Mouse (Mus musculus): Measurements from ENCODE around the gene Ccr6. TPM values are rescaled to one million over a fixed set of nuclear protein-coding genes. Genes with fewer than 3 reads are reported as not detected.

The Ccr6 gene
- polyA plus RNA-seq, 1 experiment from 2014 or later: not detected

DNA sequence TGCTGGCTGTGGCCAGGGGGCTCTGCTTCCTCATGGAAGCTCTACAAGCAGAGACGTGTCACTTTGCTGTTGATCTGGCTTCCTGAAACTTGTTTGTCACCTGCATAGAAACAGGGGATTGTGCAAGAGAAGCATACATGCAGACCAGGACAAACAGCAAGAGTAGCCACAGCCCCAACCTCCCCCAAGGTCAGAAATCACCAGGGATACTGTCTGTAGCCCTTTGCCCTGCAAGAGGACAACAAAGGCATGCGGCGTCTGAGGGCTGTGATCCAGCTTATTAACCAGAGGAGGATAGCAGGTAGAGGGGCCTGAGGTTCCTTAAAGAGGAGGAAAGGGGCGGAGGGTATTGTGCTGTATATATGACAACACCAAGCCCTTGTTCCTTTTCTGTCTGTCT is 40.2 kb downstream of the Ccr6 start:
- Histone ChIP-seq H3K9me3 (replicated peaks) (no peaks in the 10 kb centered on the region), H3K36me3 (no peaks in the 10 kb centered on the region), H3K4me3 (no peak overlapping the region), H3K27ac (no peak overlapping the region), H3K4me1 (peaks cover 8% of the 10 kb centered on the region), H3K27me3 (ENCODE audit: low read depth, poor library complexity, severe bottlenecking) (peaks cover 19% of the 10 kb centered on the region)
- DNase-seq (ENCODE audit: low spot score): no peak
- WGBS: 75% methylated on average over 4 of the region's 4 CpGs

- WGBS: 81% methylated on average over 7 of the region's 7 CpGs
- Histone ChIP-seq H3K27me3 (ENCODE audit: low read depth, poor library complexity, severe bottlenecking) (peaks cover 19% of the 10 kb centered on the region), H3K27ac (no peak overlapping the region), H3K36me3 (no peaks in the 10 kb centered on the region), H3K4me1 (peaks cover 2% of the 10 kb centered on the region), H3K4me3 (no peak overlapping the region), H3K9me3 (replicated peaks) (no peaks in the 10 kb centered on the region)
- DNase-seq (ENCODE audit: low spot score): no peak
Observed at GRCm38 (mm10) chr17:8276680-8277079, 40.8 kb downstream of the Ccr6 start.

GRCm38 (mm10) chr17:8277266-8277665 is 41.4 kb downstream of the Ccr6 start:
- Histone ChIP-seq H3K9me3 (replicated peaks) (no peaks in the 10 kb centered on the region), H3K36me3 (no peaks in the 10 kb centered on the region), H3K4me3 (no peak overlapping the region), H3K27ac (no peak overlapping the region), H3K4me1 (no peaks in the 10 kb centered on the region), H3K27me3 (ENCODE audit: low read depth, poor library complexity, severe bottlenecking) (peaks cover 16% of the 10 kb centered on the region)
- no peak for DNase-seq (ENCODE audit: low spot score)
- 94% methylated on average over 3 of the region's 3 CpGs for WGBS

- 70% methylated on average over 3 of the region's 3 CpGs for WGBS
- H3K4me3 ChIP-seq: no peak overlapping the region
Observed at GRCm38 (mm10) chr17:8278356-8278755, 42.5 kb downstream of the Ccr6 start.

DNA sequence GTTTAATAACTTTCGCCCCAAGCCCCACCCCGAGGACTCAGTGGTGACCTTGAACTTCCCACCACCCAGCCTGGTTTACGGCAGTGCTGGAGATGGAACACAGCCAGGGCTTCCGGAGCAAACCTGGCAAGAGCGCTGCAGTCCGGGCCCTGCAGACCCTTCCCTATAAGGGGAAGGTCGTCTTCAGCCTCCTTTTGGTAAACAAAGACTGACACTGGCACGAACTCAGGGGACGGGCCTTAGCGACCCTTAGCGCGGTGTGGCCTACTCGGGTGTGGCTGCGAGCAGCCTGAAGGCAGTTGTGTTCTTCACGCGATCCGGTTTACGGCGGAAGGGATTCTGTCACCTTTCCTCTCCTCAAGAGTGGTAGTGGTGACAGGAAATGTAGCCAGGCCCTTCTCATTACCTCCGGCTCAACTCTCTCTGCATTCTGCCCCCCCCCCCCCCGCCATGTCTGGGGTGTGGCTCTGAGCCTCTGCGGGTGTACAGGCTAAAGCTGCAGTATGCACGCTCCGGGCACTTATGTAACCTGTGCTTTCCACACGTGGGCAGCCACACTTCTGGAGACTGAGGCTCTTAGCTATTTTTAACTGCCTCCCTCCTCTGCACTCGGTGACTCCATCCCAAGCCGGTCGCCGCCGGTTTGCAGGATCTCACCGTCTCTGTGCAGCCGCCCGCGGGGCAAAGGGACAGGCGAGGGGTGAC is 47.1 kb downstream of the Ccr6 start, which contains the start of gene Mpc1:
Gene Mpc1, plus strand, starts transcription at position 84 of the 705 bp plus-strand sequence.
- H3K36me3 ChIP-seq: no peaks in the 10 kb centered on the region
- no peak for DNase-seq (ENCODE audit: low spot score)
- H3K27me3 ChIP-seq (ENCODE audit: low read depth, poor library complexity, severe bottlenecking): peaks cover 21% of the 10 kb centered on the region
- peak within 1 kb of the TSS; percentile 95 for H3K27ac ChIP-seq
- peak within 1 kb of the TSS; percentile 90 for H3K4me3 ChIP-seq
- H3K9me3 ChIP-seq (replicated peaks): no peaks in the 10 kb centered on the region
- 2% methylated on average over 34 of the region's 35 CpGs for WGBS
- H3K4me1 ChIP-seq: peaks cover 22% of the 10 kb centered on the region

More at GRCm38 (mm10) chr17:8278356-8278755, 42.5 kb downstream of the Ccr6 start:
- peaks cover 9% of the 10 kb centered on the region for H3K4me1 ChIP-seq
- no peaks in the 10 kb centered on the region for H3K36me3 ChIP-seq
- no peak overlapping the region for H3K27ac ChIP-seq
- DNase-seq (ENCODE audit: low spot score): no peak
- peaks cover 8% of the 10 kb centered on the region; the same call in 1 of the 2 replicates for H3K27me3 ChIP-seq (ENCODE audit: low read depth, poor library complexity, severe bottlenecking)
- H3K9me3 ChIP-seq (replicated peaks): no peaks in the 10 kb centered on the region

GRCm38 (mm10) chr17:8283526-8284253 is 47.8 kb downstream of the Ccr6 start:
- Histone ChIP-seq H3K4me3 (peak overlapping the region; percentile 90), H3K27me3 (ENCODE audit: low read depth, poor library complexity, severe bottlenecking) (peaks cover 21% of the 10 kb centered on the region), H3K27ac (peak overlapping the region; percentile 95), H3K9me3 (replicated peaks) (no peaks in the 10 kb centered on the region), H3K4me1 (peaks cover 22% of the 10 kb centered on the region), H3K36me3 (no peaks in the 10 kb centered on the region)
- WGBS: under 1% methylated on average over 77 of the region's 77 CpGs
- peak; percentile 95 for DNase-seq (ENCODE audit: low spot score)

- Histone ChIP-seq H3K4me3 (peak overlapping the region; percentile 90), H3K4me1 (peaks cover 22% of the 10 kb centered on the region), H3K9me3 (replicated peaks) (no peaks in the 10 kb centered on the region), H3K27me3 (ENCODE audit: low read depth, poor library complexity, severe bottlenecking) (peaks cover 21% of the 10 kb centered on the region), H3K27ac (peak overlapping the region; percentile 95; the same call in 1 of the 2 replicates), H3K36me3 (no peaks in the 10 kb centered on the region)
- under 1% methylated on average over 32 of the region's 32 CpGs for WGBS
- DNase-seq (ENCODE audit: low spot score): no peak
Observed at GRCm38 (mm10) chr17:8284254-8284661, 48.4 kb downstream of the Ccr6 start.

DNA sequence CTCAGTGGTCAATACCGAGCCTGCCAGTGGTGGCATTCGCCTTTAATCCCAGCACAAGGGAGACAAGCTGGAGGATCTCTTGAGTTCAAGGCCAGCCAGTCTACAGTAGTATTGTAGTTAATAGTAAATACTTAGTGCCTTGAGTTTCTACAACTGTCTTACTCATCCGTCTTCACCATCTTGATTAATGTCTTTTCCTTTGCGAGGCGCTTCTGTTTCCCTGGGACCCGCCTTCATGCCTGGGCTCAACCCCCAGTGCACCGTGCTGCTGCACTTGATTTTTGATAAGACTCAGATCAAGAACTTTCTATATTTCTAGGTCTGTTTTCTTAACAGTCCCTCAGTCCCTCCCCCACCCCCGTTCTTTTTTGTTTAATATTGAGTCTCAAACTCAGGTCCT is 49.2 kb downstream of the Ccr6 start:
- Histone ChIP-seq H3K27me3 (ENCODE audit: low read depth, poor library complexity, severe bottlenecking) (peaks cover 21% of the 10 kb centered on the region), H3K9me3 (replicated peaks) (no peaks in the 10 kb centered on the region), H3K36me3 (no peaks in the 10 kb centered on the region), H3K4me3 (peak overlapping the region; percentile 90; the same call in 1 of the 2 replicates), H3K27ac (no peak overlapping the region), H3K4me1 (peaks cover 22% of the 10 kb centered on the region)
- 30% methylated on average over 8 of the region's 8 CpGs for WGBS
- no peak for DNase-seq (ENCODE audit: low spot score)

DNA sequence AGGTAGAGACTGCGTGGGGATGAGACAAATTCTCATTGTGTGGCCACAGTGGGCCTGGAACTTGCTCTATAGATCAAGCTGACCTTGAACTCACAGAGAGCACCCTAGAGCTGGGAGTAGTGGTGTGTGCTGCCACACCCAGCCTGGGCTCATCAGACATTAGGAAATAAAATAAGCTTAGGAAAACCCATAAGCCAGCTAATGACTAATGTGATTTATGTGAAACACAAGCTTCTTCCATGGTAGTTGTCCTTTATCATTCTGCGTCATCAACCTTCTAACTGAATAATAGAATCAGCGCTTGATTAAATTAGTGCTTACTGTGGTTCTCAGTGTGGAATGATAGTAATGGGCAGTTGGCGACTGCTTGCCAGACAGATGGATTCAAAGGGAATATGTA is 51.1 kb downstream of the Ccr6 start:
- no peak for DNase-seq (ENCODE audit: low spot score)
- Histone ChIP-seq H3K4me1 (peaks cover 22% of the 10 kb centered on the region), H3K9me3 (replicated peaks) (no peaks in the 10 kb centered on the region), H3K36me3 (no peaks in the 10 kb centered on the region), H3K27ac (no peak overlapping the region), H3K4me3 (no peak overlapping the region), H3K27me3 (ENCODE audit: low read depth, poor library complexity, severe bottlenecking) (peaks cover 21% of the 10 kb centered on the region)
- 87% methylated on average over 4 of the region's 4 CpGs for WGBS

DNA sequence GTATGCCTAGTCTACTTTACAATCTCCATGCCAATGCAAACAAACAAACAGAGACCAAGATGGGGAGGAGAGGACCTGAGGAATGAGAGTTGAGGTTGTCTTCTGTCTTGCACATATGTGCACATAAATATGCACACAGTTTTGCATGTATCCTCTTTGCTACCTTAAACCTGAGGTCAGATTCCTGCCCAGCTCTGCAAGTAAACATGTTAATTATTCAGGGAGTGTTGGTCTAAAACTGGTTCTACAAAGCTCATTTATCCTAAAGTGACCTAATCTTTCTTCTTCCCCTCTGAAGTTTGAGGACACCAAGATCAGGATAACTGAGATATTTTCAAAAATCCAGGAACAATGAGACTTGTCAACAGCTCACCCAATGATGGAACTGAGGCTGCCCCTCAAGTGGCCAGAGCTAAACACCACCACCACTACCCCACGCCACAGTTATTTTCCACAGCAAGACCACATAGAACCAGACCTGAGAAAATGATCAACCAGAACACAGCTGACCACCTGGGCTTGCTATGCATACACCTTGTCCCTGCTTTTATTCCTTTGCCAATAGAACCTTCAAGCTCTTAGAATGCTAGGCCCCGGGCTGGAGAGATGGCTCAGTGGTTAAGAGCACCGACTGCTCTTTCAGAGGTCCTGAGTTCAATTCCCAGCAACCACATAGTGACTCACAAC is 54.3 kb downstream of the Ccr6 start:
- Histone ChIP-seq H3K27ac (no peak overlapping the region), H3K36me3 (no peaks in the 10 kb centered on the region), H3K9me3 (replicated peaks) (no peaks in the 10 kb centered on the region), H3K4me1 (0 out of 2 replicates have a peak, but pooled peaks cover under 1% of the 10 kb centered on the region), H3K27me3 (ENCODE audit: low read depth, poor library complexity, severe bottlenecking) (peaks cover 10% of the 10 kb centered on the region), H3K4me3 (no peak overlapping the region)
- DNase-seq (ENCODE audit: low spot score): no peak
- 91% methylated on average over 3 of the region's 3 CpGs for WGBS

- Histone ChIP-seq H3K27ac (no peak overlapping the region), H3K27me3 (ENCODE audit: low read depth, poor library complexity, severe bottlenecking) (peaks cover 4% of the 10 kb centered on the region), H3K9me3 (replicated peaks) (no peaks in the 10 kb centered on the region), H3K36me3 (no peaks in the 10 kb centered on the region), H3K4me3 (no peak overlapping the region), H3K4me1 (no peaks in the 10 kb centered on the region)
- no peak for DNase-seq (ENCODE audit: low spot score)
Observed at GRCm38 (mm10) chr17:8290736-8291135, 54.9 kb downstream of the Ccr6 start.

DNA sequence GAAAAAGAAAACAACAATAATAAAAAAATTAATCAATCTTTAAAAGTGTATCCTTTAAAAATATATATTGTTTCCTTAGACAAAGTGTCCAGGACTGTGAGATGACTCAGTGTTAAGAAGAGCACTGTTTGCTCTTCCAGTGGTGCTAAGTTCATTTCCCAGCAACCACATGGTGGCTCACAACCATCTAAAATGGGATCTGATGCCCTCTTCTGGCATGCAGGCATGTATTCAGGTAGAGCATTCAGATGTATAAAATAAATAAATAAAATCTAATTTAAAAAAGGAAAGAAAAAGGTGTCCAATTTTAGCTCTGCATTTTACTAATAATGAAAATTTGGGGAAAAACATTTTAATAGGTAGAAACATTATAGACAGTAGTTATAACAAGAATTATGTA is 60.0 kb downstream of the Ccr6 start:
- Histone ChIP-seq H3K27me3 (ENCODE audit: low read depth, poor library complexity, severe bottlenecking) (no peaks in the 10 kb centered on the region), H3K36me3 (no peaks in the 10 kb centered on the region), H3K9me3 (replicated peaks) (no peaks in the 10 kb centered on the region), H3K4me3 (no peak overlapping the region), H3K27ac (no peak overlapping the region), H3K4me1 (no peaks in the 10 kb centered on the region)
- DNase-seq (ENCODE audit: low spot score): no peak

GRCm38 (mm10) chr17:8296313-8296844 is 60.5 kb downstream of the Ccr6 start:
- no peaks in the 10 kb centered on the region for H3K9me3 ChIP-seq (replicated peaks)
- 83% methylated on average over 9 of the region's 9 CpGs for WGBS
- no peaks in the 10 kb centered on the region for H3K27me3 ChIP-seq (ENCODE audit: low read depth, poor library complexity, severe bottlenecking)
- DNase-seq (ENCODE audit: low spot score): no peak
- no peak overlapping the region for H3K4me3 ChIP-seq
- H3K27ac ChIP-seq: no peak overlapping the region
- H3K4me1 ChIP-seq: no peaks in the 10 kb centered on the region
- H3K36me3 ChIP-seq: no peaks in the 10 kb centered on the region
